Comparison of ENCODE assay signal across 26 mouse cellular contexts in the genomic region with DNA sequence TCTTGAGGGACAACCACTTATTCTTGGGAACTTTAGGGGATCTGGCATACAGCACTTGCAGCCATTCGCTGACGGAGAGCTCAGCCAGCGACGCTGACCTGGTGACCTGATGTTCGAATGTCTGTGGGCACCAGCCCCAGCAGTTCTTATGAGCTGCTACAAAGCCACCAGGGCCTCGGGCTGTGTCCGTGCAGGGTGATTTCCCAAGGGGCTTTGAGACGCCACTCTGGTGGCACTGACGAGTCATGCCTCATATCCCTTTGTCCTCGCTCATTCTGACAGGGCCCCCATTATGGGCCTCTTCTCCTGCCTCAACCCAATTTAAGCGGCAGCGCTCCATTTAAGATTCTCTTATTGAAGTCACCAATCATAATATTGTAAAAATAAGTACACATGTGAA. TPM values are rescaled to one million over a fixed set of nuclear protein-coding genes. Genes with fewer than 3 reads are reported as not detected.
"Had no signal": no experiment of that assay in that cellular context is flagged by ENCODE, and none has a peak within 500 bp of the region (broad histone marks: within the 10 kb centered on the region; RNA-seq: fewer than 3 reads in every experiment).

No protein-coding gene starts in this region.

- ATAC-seq: midbrain, embryonic 16.5 days had no signal

- H3K9me3 ChIP-seq: kidney, embryonic 15.5 days; lung, embryonic 15.5 days; megakaryocyte, embryonic 14.5 days; midbrain, embryonic 12.5 days; neural tube, embryonic 13.5 days had no signal

- DNase-seq: kidney, adult 2 months; kidney, postnatal 10 days; kidney, postnatal 36 days; layer of hippocampus, postnatal 36 days; lung, adult 18-20 months; lung, postnatal 10 days; lung, postnatal 36 days; right cerebral cortex, adult 18-20 months; right cerebral cortex, postnatal 14 days; right cerebral cortex, postnatal 4 days; thymus, postnatal 25 days had no signal

- H3K27ac ChIP-seq: kidney, embryonic 15.5 days; left cerebral cortex, adult 2 months; liver, embryonic 14.5 days; lung, embryonic 15.5 days; midbrain, embryonic 12.5 days; neural tube, embryonic 13.5 days had no signal

- H3K27me3 ChIP-seq: kidney, embryonic 15.5 days; lung, embryonic 15.5 days; megakaryocyte, embryonic 14.5 days; midbrain, embryonic 12.5 days; neural tube, embryonic 13.5 days had no signal

- H3K4me2 ChIP-seq: kidney, embryonic 15.5 days; liver, embryonic 11.5 days; lung, embryonic 15.5 days; midbrain, embryonic 12.5 days; neural tube, embryonic 13.5 days had no signal

- H3K4me3 ChIP-seq: kidney, embryonic 15.5 days; left cerebral cortex, adult 2 months; lung, embryonic 15.5 days; megakaryocyte, embryonic 14.5 days; midbrain, embryonic 12.5 days; myocyte; neural tube, embryonic 13.5 days had no signal

- H3K4me1 ChIP-seq: kidney, embryonic 15.5 days; lung, embryonic 15.5 days; megakaryocyte, embryonic 14.5 days; neural tube, embryonic 13.5 days had no signal

- H3K9ac ChIP-seq: kidney, embryonic 15.5 days; liver, embryonic 14.5 days; lung, embryonic 15.5 days; midbrain, embryonic 12.5 days; neural tube, embryonic 13.5 days had no signal

RNA-seq across cellular contexts. Expression of a gene that starts 50.8 kb away (rescaled TPM):
- total RNA-seq: monocyte, adult 5-6 weeks; neutrophil, adult 5-6 weeks had no signal
- polyA plus RNA-seq: kidney, adult 2 months; kidney, embryonic 15.5 days; limb, embryonic 11.5 days; limb, embryonic 14.5 days; liver, embryonic 11.5 days; liver, embryonic 14.5 days; lung, embryonic 15.5 days; myocyte; stomach, embryonic 14.5 days had no signal
